Mouse (Mus musculus) G1E-ER4 (cell line): ENCODE measurements around the gene Defb20. TPM values are rescaled to one million over a fixed set of nuclear protein-coding genes. Genes with fewer than 3 reads are reported as not detected.

ENCODE experiments used
- GATA1 ChIP-seq: IDR thresholded peaks from one replicate; pipeline ENCODE4 v1.8.0; 2012; ENCODE audit warnings: low read length, inconsistent platforms
- polyA plus RNA-seq: library from polyadenylated mRNA; stranded (reverse); fragments of >175 nt; gene quantifications from 2 replicates; pipeline ENCODE4 v1.2.3, GENCODE M21; 2012

Gene Defb20
- polyA plus RNA-seq, 1 experiment: not detected

DNA sequence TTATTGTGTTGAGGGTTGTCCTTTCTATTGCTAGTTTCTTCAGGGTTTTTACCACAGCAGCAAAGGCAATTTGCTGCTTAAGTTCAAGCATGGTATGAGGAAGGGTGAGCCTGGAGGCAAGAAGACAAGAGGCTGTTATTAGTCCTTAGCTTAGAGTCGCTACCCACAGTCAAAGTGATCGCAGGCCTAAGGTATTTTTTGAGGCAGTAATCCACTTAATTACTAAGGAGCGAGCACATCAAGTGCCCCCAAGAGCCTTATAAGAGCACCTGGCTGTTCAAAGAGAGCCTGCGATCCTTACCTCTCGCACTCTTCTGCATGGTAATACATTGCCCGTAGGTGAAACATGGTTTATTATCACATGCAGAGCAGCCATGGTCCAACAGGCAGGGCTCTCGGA, 4.9 kb downstream of the Defb20 start:
- no peak for TF ChIP-seq GATA1

DNA sequence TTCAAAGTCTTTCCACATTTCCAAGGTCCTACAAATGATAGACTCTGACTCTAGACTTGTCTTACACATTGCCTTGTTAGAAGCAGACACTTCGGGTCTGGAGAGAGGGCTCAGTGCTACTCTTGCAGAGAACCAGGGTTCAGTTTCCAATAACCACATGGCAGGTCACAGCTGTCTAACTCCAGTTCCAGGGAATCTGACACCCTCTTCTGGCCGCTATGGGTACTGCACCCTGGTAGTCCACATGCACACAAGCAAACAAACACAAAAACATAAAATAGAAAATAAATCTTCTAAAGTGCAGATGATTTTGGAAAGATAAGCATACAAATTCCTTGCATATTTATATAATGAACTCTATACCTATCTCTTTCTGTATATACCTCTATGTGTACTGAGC, 10.2 kb downstream of the Defb20 start:
- no peak for TF ChIP-seq GATA1

DNA sequence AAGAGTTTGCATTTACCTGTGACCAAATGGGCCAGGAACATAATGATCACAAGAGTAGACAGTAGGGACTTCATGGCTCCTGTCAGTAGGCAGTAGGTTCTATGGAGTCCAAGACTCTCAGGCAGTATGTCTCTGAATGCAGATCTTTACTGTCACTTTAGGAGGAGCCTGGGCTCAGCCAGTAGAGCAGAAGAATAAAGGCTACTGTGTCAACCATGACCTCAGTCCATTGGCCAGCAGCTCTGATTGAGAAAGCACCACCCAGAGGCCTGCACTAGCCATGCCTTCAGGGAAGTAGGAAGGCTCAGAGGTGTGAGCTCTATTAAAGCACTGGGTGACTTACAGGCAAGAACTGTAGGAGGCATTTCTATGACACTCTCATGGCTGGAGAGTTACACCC, 13.2 kb downstream of the Defb20 start, which contains the start of gene Defb22:
TSS of gene Defb22 (minus strand) at position 101 of the 400 bp plus-strand sequence.
- TF ChIP-seq GATA1: no peak

DNA sequence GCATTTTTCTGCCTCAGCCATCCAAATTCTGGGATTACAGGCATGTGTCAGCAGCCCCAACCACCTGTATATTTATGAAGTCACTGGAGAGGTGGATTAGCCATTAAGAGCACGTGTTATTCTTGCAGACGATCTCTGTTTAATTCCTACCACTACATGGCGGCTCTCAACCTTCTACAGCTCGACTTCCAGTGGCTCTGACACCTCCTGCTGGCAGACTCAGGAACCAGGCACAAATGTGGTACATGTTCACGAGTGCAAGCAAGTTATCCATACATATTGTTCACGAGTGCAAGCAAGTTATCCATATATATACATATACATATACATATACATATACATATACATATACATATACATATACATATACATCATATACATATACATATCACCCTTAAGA, 16.3 kb downstream of the Defb20 start:
- no peak for TF ChIP-seq GATA1

DNA sequence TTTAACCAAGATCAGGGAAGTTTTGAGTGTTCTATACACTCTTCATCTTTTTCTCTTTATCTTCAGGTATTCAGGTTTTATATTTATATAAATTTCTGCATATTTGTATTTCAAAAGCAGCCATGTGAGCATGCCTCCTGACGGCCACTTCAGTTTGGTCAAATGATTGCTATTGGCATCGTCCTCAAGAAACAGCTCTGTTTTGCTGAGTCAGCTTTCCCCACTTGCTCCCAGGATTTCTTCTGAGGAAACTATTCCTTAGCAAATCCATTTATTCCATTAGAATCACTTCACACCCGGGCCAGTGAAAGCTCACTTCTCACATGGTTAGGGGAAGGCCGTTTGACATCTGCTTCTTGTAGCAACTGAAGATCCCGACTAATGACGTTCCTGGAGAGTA, 21.2 kb downstream of the Defb20 start:
- TF ChIP-seq GATA1: no peak

DNA sequence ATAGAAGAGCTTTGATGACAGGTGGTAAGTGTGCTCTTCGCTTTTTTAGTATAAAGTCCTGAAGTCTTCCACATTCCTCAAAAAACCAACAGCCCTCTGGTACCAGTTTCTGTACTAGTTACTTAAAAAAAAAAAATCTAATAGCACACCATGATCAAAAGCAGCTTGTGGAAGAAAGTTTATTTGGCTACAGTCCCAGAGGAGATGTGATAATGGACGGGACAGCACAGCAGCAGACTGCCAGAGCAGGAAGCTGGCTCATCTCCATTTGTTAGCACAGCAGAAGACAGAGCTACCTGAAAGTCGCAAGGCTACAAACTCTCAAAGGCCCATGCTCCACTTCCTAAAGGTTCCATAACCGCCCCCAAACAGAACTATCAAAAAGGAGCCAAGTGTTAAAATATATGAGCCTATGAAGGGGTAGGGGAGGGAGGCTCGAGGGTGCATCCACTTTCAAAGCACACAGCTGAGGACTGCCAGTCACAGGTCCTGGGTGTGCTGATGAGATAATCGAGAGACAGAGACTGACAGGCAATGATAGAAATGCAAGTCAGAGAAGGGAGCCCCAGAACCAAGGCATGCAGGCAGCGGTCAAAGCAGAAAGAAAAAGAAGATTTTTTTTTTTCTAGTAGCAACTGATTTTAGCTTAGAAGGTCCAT, 23.5 kb downstream of the Defb20 start:
- TF ChIP-seq GATA1: no peak

DNA sequence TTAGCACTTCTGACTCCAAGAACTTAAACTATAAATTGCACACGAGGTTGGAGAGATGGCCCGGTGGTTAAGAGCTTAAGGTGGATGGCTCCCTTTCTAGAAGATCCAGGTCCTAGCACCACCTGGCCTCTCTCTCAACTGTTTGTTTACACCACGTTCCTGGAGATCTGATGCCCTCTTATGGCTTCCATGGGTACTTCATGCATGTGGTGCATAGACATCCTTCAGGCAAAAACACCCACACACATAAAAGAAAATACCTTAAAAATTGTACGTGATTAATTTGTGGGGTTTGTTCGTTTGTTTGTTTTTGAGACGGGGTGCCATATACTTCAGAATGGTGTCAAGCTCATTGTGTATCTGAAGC, 24.0 kb downstream of the Defb20 start:
- no peak for TF ChIP-seq GATA1

DNA sequence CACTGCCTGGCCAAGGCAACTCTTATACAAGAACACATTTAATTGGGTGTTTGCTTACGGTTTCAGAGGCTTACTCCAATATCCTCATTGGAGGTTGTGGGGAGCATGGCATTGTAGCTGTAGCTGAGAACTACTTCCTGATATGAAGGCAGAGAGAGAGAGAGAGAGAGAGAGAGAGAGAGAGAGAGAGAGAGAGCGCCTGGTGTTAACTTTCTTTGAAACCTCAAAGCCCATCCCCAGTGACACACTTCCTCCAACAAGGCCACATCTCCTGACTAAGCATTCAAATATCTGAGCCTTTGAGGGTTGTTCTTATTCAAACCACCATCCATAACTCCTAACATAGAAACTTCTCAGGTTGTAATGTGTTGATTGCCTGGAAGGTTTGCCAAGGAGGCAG, 27.1 kb downstream of the Defb20 start:
- no peak for TF ChIP-seq GATA1

DNA sequence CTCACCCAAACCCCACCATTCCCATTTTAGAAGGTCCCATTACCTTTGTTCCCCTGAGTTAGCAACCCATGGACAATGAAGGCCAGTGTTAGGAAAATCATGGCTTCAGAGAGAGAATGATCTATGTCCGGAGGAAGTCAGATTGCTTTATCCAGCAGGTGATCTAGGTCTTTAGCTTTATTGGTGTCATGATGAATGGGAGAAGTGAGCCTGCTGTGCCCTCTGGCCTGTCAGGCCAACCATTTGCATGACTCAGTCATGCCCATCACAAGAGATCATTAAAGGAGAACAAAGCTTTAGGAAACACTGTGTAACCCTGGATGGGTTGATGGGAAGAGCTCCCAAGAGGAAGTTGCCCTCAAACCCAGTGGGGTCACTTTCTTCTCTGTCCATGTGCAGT, 34.7 kb downstream of the Defb20 start, which contains the start of gene Defb26:
TSS of gene Defb26 (minus strand) at position 101 of the 400 bp plus-strand sequence.
- TF ChIP-seq GATA1: no peak

DNA sequence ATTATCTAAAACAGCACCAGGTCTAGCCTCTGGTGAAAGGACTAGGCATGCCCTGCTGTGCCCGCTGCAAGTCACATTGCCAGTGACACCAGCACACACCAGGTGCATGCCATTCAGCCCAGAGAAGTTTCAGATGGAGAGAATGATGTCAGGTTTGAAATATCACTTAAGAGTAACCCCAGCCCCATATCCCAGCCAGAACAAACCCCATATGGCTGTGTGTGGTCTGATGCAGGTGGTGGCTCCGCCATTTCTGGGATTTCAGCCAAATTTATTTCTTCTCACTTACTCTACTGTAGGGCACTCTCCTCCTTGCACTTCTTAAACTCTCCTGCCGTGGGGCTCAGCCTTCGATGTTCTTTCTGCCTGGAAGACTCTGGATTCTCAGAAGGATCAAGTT, 39.2 kb downstream of the Defb20 start:
- TF ChIP-seq GATA1: no peak

DNA sequence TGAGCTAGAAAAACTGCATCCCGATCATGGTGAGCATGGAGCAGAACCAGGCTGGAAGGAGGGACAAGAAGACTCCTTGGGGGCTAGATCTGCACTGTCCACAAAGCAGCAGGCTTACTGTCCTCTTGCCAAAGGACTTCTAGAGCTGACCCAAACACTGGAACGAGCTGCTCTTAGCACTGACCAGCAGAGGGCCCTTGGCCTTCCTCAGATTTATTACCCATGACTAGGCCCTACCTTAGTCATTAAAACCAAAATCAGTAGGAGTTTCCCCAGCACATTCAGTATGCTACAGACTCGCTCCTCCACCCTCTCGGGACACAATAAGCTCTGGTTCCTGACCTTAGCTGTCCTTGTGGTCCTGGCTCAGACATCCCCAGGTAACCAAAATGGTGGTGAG, 41.1 kb downstream of the Defb20 start, which contains the start of gene Defb28:
TSS of gene Defb28 (plus strand) at position 275 of the 400 bp plus-strand sequence.
- no peak for TF ChIP-seq GATA1

Other genes starting within 250 kb of the Defb20 start
- 15.5 and 17.7 TPM in 2 replicates for gene Tbc1d20, start 183.2 kb upstream of the Defb20 start, polyA plus RNA-seq
- gene Rbck1, start 144.4 kb upstream of the Defb20 start, polyA plus RNA-seq: 246 and 263 TPM in 2 replicates
- 31.8 and 47.3 TPM in 2 replicates for gene Trib3, start 133.0 kb upstream of the Defb20 start, polyA plus RNA-seq
- gene Nrsn2, start 100.4 kb upstream of the Defb20 start, polyA plus RNA-seq: not detected in 2 replicates
- gene Sox12, start 79.0 kb upstream of the Defb20 start, polyA plus RNA-seq: 55.7 and 57.5 TPM in 2 replicates
- gene Zcchc3, start 62.0 kb upstream of the Defb20 start, polyA plus RNA-seq: 23.4 and 24.1 TPM in 2 replicates
- 0.06 and 0.08 TPM in 2 replicates for gene 6820408C15Rik, start 61.5 kb upstream of the Defb20 start, polyA plus RNA-seq
- gene Defb23, start 12.4 kb upstream of the Defb20 start, polyA plus RNA-seq: not detected in 2 replicates
- not detected in 2 replicates for gene Defb22, start 13.1 kb downstream of the Defb20 start, polyA plus RNA-seq
- not detected in 2 replicates for gene Defb26, start 34.6 kb downstream of the Defb20 start, polyA plus RNA-seq
- not detected in 2 replicates for gene Defb28, start 41.2 kb downstream of the Defb20 start, polyA plus RNA-seq
- gene Defb29, start 63.0 kb downstream of the Defb20 start, polyA plus RNA-seq: not detected in 2 replicates
- gene Gm17416, start 92.3 kb downstream of the Defb20 start, polyA plus RNA-seq: not detected in 2 replicates
- not detected in 2 replicates for gene Defb21, start 95.7 kb downstream of the Defb20 start, polyA plus RNA-seq
- not detected in 2 replicates for gene Defb19, start 103.2 kb downstream of the Defb20 start, polyA plus RNA-seq
- not detected in 2 replicates for gene Defb45, start 122.3 kb downstream of the Defb20 start, polyA plus RNA-seq
- not detected in 2 replicates for gene Defb36, start 127.3 kb downstream of the Defb20 start, polyA plus RNA-seq
- not detected in 2 replicates for gene Defb25, start 146.0 kb downstream of the Defb20 start, polyA plus RNA-seq
- not detected in 2 replicates for gene Rem1, start 149.9 kb downstream of the Defb20 start, polyA plus RNA-seq
- gene H13, start 192.4 kb downstream of the Defb20 start, polyA plus RNA-seq: 60.8 and 72.1 TPM in 2 replicates
- 1.6 and 2.6 TPM in 2 replicates for gene Mcts2, start 210.0 kb downstream of the Defb20 start, polyA plus RNA-seq